Mouse (Mus musculus) spleen, embryonic (tissue): ENCODE results near the gene Pfkl.

ENCODE experiments used
- CTCF ChIA-PET: fragments of 350-600 bp; sonication (Branson Sonifier 250); formaldehyde crosslinking; loops from one replicate; lab custom pipeline; 2022; lab: Charles Lee

Pfkl gene

DNA sequence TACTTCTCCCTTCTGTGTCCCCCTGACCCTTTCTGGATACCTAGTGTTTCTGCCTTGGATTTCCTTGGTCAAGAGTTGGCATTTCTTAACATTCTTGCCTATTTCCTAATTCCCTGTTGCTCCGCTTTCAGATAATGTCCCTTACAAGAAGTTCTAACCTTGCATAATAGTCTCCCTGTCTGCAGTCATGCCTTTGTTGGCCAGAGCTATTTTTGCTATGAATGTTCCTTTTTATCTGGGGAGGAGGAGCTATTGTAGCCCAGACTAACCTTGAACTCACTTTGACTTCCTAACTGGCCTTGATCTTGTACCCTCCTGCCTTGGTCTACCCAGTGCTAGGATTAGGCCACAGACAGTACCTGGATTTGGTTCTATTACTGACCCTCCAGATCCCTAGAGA, 5.6 kb upstream of the Pfkl start:
- CTCF ChIA-PET, result no interaction called here

- CTCF ChIA-PET, result no interaction called here
Observed at GRCm38 (mm10) chr10:78012661-78013495, 3.0 kb upstream of the Pfkl start.

GRCm38 (mm10) chr10:78011116-78011515, 1.2 kb upstream of the Pfkl start:
- CTCF ChIA-PET, result interaction anchor here (0.8 kb wide), 1 partner anchor 10 kb away, joined by 3 read pairs; no protein-coding TSS in a partner anchor

DNA sequence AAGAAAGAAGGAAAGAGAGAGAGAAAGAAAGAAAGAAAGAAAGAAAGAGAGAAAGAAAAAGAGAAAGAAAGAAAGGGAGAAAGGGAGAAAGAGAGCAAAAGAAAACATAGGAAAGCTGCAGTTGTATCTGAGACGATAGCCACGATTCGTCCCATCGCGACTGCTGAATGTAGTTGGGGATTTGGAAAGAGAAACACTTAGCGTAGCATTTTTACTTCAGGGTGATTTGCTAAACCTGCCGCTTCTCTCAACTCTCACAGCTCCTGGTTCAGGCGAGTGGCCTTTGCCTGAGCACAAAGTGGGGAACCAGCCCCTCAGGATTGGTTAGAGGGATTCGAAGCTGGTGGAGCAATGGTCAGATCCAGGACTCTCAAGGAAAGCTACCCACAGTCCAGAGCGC, 452 bp upstream of the Pfkl start:
- CTCF ChIA-PET, result interaction anchor here (0.7 to 0.8 kb wide), 2 partner anchors 9 to 16 kb away, joined by 3 to 6 read pairs; no protein-coding TSS in a partner anchor

- CTCF ChIA-PET, result interaction anchor here (0.5 to 1.0 kb wide), 4 partner anchors 10 to 436 kb away, joined by 3 to 8 read pairs (median 4); no protein-coding TSS in a partner anchor
Observed at GRCm38 (mm10) chr10:78009184-78009944, 519 bp downstream of the Pfkl start.

DNA sequence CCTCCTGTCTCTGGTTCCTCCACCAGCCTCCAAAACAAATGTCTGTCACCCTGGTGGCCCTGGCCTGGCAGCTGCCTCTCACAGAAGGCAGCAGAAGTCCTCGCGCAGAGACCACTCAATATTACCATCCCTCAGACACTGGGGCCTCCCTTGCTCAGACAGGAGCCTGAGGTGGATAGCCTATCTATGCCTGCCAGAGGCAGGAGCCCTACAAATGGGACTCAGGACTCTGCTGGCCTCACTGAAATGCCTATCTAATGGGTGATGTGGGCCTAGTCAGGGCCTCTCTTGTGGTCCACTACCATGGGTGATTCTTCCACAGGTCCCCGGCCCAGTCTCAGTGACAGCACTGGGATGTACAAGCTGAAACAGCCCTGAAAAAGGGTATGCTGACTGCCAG, 1.7 kb downstream of the Pfkl start:
- CTCF ChIA-PET, result no interaction called here

DNA sequence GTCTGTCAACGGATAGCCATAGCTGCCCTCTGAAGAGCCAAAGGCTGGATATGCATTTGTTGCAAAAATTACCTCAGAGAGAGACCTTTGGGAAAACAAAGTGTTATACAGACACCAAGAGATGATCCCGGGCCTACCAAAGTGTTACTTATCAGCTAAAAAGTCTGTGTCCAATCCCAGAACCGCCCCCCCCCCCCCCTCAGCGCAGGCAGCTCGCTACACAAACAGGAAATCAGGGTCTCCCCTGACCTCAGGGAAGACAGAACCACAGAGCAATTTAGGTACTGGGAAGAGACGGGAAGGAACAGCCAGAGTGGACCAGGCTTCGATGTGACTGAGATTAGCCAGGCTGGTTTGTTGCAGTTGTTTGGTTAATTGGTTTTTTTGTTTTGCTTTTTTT, 2.7 kb downstream of the Pfkl start:
- CTCF ChIA-PET, result interaction anchor here (0.6 kb wide), 1 partner anchor 221 kb away, joined by 4 read pairs; no protein-coding TSS in a partner anchor

GRCm38 (mm10) chr10:78005791-78006438, 4.0 kb downstream of the Pfkl start:
- CTCF ChIA-PET, result no interaction called here

GRCm38 (mm10) chr10:78004479-78005100, 5.3 kb downstream of the Pfkl start:
- CTCF ChIA-PET, result no interaction called here

DNA sequence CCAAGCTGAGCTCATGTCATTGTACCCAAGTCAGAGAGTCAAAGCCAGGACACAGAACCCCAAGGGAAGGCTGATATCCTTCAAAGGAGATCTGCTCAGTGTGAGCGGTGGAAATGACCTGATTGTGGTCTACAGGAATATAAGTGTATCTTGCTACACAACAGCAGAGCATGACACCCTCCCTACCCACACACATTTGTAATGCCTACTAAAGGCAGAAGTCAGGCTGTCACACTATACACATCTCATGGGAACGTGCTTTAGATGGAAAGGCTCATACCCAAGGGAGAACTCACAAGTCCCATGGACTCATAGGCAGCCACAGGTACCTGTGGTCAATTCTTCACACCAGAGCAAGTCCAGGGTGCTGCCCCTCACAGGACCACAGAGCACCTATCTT, 7.6 kb downstream of the Pfkl start:
- CTCF ChIA-PET, result no interaction called here

GRCm38 (mm10) chr10:78001796-78002195, 8.1 kb downstream of the Pfkl start:
- CTCF ChIA-PET, result interaction anchor here (1.2 kb wide), 1 partner anchor 9 kb away, joined by 3 read pairs; no protein-coding TSS in a partner anchor

DNA sequence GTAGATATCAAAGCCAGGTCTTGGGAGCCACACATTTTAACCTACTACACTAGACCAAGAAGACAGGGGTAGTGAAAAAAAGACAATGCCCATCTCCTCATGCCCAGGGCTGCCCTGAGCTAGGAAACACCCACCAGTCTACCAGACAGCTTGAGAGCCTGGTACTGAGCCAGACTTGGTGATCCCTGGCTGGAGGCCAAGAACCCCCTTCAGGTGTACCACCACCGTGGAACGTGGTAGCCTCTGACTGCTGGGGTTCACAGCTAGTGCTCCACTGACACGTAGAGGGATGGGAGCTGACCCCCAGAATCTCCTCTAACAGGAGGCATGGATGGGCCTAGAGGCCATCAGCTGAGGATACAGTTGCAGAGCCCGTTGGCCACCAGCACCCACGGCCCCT, 9.7 kb downstream of the Pfkl start:
- CTCF ChIA-PET, result no interaction called here

DNA sequence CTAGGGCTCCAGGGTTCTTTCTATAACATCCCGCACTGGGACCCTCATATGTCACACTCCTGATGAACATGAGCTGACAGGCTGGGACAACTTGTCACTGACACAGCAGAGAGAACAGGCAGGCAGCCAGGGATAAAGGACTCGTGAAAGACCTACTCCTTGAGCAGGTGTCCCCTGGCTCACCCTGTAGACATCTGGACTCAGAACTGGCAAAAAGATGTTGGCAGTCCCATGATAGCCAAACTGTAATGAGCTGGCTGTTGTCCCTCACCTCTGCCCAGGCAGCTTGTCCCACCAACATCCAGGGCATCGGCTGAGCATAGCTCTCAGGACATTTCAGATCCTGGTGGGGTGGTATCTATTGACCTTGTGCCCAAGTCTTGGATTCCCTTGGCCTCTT, 14.2 kb downstream of the Pfkl start:
- CTCF ChIA-PET, result no interaction called here

DNA sequence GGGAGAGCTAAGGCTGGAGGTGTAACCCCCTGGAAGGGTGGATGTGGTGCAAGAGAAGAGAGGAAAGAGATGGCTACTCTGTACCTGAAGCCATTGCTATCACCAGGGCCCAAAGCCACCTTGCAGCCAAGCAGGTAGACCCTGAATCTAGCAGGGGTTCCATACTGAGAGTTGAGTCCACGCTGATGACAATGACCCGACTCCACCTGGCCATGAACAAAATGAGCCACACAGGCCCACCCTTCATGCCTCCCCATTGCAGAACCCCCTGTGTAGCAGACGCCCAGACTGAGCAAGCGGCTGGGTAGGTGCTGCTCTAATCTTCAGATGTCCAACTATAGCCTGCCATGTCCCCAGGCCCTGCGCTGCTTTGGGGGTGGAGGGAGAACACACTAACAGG, 24.1 kb downstream of the Pfkl start:
- CTCF ChIA-PET, result no interaction called here

GRCm38 (mm10) chr10:77984660-77985059, 25.2 kb downstream of the Pfkl start:
- CTCF ChIA-PET, result interaction anchor here (0.7 kb wide), 1 partner anchor 57 kb away, joined by 3 read pairs; no protein-coding TSS in a partner anchor

DNA sequence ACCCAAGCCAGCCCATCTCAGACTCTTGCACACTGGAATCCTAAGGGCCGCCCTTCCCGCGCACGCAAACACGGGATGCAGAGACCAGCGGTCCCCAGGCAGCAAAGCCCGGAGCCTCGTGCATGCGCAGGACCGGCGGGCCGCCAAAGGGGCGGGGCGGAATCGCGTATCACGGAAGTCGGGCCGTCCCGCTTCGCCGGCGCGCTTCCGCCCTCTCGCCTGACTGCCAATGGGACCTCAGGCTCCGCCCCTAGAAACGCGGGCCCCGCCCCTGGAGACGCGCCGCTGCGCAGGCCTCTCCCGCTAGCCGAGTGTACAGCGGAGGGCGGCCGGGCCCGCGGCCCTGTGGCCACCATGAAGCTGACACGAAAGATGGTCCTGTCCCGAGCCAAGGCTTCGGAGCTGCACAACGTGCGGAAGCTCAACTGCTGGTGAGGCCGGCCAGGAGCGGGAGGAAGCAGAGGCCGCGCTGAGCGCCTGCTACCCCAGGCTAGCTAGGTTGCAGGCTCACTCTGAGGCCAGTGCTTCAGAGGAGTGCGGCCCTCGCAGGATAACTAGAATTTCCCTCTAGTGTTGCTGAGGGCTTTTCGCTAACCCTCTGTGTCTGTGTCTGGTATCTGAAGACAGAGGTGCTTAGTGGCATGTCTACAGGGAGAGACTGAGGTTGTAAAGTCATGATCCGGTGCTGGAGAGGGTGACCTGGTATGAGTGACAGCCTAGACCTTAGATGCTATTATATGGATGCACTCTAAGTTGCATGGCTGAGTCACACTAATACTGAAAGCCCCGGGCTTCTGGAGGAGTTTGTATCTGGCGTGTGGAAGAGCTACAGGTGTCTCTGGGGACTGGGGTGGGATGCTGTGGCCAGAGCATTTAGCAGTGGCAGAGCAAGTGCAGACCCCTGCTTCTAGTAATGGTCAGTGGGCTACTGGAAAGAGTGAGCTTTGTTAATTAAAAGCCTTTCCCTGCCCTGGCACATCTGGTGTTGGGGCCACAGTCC, 31.2 kb downstream of the Pfkl start, which contains the start of gene 1810043G02Rik:
Gene 1810043G02Rik, plus strand, starts transcription at position 174 of the 1,000 bp plus-strand sequence.
- CTCF ChIA-PET, result no interaction called here

DNA sequence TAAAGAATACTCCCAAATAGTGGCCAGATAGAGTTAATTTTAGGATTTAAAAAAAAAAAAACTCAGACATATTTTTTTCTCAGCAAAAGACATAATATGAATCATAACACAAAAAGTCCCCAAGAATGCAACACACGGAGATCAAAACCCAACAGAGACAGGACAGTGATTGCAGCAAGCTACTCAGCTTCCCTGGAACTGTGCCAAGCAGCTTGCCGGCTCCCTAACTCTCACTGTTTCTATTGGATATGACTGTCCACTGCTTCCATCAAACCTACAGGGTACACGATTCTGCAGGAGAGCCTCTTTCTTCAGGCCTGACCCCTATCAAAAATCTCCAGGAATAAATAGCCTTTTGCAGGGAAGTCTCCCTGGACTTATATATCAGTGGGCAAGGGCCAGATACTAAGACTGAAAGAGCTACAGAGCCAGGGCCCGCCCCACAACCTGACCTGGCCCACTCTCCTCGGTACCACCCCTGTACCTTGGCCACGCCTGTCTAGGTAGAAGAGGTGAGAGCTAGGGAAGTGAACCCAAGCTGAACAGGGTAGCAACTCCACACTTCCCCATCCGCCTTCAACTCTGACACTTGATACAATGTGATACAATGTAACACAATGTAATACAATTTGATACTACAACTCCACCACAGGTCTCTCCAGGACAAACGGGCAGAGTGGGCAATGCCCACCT, 33.3 kb downstream of the Pfkl start:
- CTCF ChIA-PET, result interaction anchor here (0.6 kb wide), 1 partner anchor 482 kb away, joined by 3 read pairs; no protein-coding TSS in a partner anchor

GRCm38 (mm10) chr10:77975653-77976052, 34.2 kb downstream of the Pfkl start:
- CTCF ChIA-PET, result interaction anchor here (0.6 kb wide), 1 partner anchor 483 kb away, joined by 3 read pairs; no protein-coding TSS in a partner anchor

- CTCF ChIA-PET, result no interaction called here
Observed at GRCm38 (mm10) chr10:77974811-77975210, 35.1 kb downstream of the Pfkl start.
